Mouse (Mus musculus): Measurements from ENCODE around the gene Vcam1.

Gene Vcam1

GRCm38 (mm10) chr3:116085962-116086361, 43.5 kb downstream of the Vcam1 start:
- DNase-seq (ENCODE audit: low read depth): no peak

DNA sequence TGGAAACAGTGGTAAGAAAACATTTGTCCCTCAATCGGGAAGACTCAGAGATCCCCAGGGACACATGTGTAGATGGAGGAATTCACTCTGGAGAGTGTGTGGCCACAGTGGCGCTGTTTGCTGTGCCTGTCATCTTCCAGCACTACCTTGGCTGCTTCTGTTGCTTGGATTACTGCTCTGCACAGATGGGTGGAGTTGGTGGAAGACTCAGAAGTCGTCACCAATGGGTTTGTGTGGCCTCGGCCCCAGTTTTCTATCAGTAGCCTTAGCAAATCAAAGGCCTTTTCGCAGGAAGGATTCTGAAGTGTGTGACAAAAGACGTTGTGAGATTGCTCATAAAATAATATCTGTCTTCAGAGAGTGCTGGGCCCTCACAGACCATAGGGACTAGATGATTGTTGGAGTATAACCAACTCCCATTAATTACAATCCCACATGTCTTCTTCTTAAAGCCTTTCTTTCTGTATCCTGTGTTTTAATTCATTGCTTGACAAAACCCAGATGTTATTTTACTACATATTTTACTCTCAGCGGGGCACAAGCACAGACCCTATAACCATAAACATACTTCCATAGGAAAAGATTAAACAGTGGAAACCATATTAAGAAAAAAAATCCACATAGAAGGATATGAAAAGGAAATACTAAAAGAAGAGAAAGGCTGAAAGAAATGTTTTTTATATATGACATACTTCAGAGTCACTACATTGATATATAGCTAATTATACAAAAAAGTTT, 48.4 kb downstream of the Vcam1 start:
- DNase-seq (ENCODE audit: low read depth): no peak

GRCm38 (mm10) chr3:116080166-116080788, 49.2 kb downstream of the Vcam1 start:
- peak; percentile 39 for DNase-seq (ENCODE audit: low read depth)

DNA sequence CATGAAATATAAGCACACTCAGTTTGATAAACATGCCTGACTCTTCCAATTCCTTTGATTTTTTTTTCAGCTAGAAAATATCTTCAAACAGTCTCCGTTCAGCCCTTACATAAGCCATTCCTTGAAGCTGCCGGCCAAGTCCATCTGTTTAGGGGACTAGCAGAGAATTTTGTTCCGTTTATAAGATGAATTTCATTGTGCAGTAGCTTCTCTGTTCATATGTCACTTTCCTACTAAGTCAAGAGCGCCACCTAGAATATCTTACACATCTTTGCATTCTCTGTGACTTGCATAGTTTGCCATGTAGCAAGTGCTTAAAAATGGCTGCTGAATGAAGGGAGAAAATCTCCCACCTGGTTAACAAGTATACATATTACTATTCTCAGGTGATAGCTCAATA, 51.0 kb downstream of the Vcam1 start:
- no peak for DNase-seq (ENCODE audit: low read depth)

DNA sequence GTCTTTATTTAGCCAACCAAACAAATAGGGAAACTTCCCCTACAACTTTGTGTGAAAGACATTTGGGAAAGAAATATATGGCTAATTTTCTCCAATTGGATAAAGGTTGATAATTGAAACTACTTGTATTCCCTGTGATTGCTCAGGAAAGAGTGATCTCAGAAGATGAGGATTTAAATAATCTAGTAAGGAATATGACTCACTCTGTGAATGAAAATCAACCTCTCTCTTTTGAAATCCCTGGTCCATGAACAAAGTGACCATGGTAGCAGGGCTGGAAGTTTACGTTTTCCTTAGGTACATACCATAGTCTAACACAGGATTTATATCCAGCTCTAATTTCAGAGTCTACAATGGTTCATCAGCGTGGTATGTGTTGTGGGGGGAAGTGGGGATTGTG, 52.7 kb downstream of the Vcam1 start:
- no peak for DNase-seq (ENCODE audit: low read depth)

DNA sequence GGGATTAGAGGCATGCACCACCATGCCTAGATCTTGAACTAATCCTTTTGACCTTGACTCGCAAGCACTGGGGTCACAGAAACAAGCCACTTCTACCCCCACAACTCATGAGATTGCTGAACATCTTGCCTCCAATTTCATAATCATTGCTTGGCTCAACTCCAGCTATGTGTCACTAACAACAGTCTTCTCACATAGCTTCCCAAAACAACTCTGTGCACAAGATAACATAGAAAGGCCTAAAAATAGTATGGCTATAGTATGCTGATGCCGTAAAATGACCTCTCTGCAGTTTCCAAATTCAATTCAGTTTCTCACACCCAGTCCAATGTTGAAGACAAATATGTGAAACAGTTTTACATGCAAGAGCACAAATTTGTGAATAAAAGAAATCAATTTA, 56.9 kb downstream of the Vcam1 start:
- no peak for DNase-seq (ENCODE audit: low read depth)

GRCm38 (mm10) chr3:116062141-116062540, 67.3 kb downstream of the Vcam1 start:
- no peak for DNase-seq (ENCODE audit: low read depth)

DNA sequence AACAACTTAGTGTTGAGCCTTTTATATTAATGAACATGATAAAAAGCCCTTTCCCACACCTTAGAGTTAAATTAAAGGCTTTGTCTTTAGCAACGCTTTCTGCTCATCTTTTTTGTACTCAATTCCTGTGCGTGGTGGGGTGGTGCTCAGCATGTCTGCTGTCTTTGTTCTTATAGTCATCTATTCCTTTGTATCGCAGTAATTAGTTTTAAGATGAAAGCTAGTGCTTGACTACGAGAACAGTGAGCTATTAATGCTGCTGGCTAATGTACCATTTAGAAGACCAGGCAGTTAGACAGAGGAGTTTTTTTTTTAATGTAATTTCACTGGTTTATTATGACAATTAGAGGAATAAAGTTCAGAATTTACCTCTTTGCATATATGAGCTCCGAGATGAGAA, 69.2 kb downstream of the Vcam1 start:
- no peak for DNase-seq (ENCODE audit: low read depth)

Data from fibroblast of lung, adult 2 months (primary cell).